Mouse (Mus musculus) heart, embryonic 16.5 days (tissue): Measurements from ENCODE around the gene Hist1h3f. TPM values are rescaled to one million over a fixed set of nuclear protein-coding genes. Genes with fewer than 3 reads are reported as not detected.
"Not testable (repeated sequence)": the region's sequence is repeated elsewhere in the genome, so short reads cannot be mapped to it uniquely, and the experiment has no call there.

ENCODE experiments used
- ATAC-seq: fragments of 200-750 bp; cut with Nextera tagmentation; replicated peaks from 2 replicates; pipeline ENCODE4 v1.8.0; 2017; ENCODE audit warnings: moderate number of reproducible peaks; ENCODE audit not compliant: insufficient read depth, low FRiP score; ENCODE audit errors: extremely low read depth
- H3K27ac ChIP-seq: fragments of 300-500 bp; sonication (generic); 2 replicates; pipeline ENCODE4 v1.5.1; 2014; ENCODE audit warnings: mild to moderate bottlenecking, low read length, control low read depth, moderate library complexity
- H3K27me3 ChIP-seq: fragments of 300-500 bp; sonication (generic); 2 replicates; pipeline ENCODE4 v1.6.1; 2014; ENCODE audit warnings: low read length, mixed read lengths; ENCODE audit not compliant: control insufficient read depth, insufficient read depth
- H3K36me3 ChIP-seq: fragments of 300-500 bp; sonication (generic); 2 replicates; pipeline ENCODE4 v1.6.1; 2014; ENCODE audit not compliant: control insufficient read depth, insufficient read depth
- H3K4me1 ChIP-seq: fragments of 300-500 bp; sonication (generic); 2 replicates; pipeline ENCODE4 v1.6.1; 2014; ENCODE audit warnings: low read length, mixed read lengths; ENCODE audit not compliant: control insufficient read depth, insufficient read depth
- H3K4me2 ChIP-seq: fragments of 300-500 bp; sonication (generic); 2 replicates; pipeline ENCODE4 v1.6.1; 2014; ENCODE audit warnings: low read depth, mild to moderate bottlenecking, control low read depth, low read length
- H3K4me3 ChIP-seq: fragments of 300-500 bp; sonication (generic); 2 replicates; pipeline ENCODE4 v1.5.1; 2014; ENCODE audit warnings: mild to moderate bottlenecking, control low read depth, low read length
- H3K9ac ChIP-seq: fragments of 300-500 bp; sonication (generic); 2 replicates; pipeline ENCODE4 v1.6.1; 2014; ENCODE audit warnings: low read length, control low read depth
- H3K9me3 ChIP-seq: fragments of 300-500 bp; sonication (generic); replicated peaks from 2 replicates; pipeline ENCODE4 v1.6.1; 2016; ENCODE audit warnings: low read length; ENCODE audit not compliant: control insufficient read depth
- WGBS: fragments of 180-500 bp; shearing (Covaris S2); extraction: QIAGEN DNeasy Blood & Tissue Kit; methylation state at CpG from one replicate; pipeline ENCODE4 v1.1.7; 2014; 5-methylcytosine and 5-hydroxymethylcytosine counted together
- polyA plus RNA-seq: library from polyadenylated mRNA; unstranded; fragments of >200 nt; fragmentation: Nextera tagmentation; extraction: Ambion mirVana; gene quantifications from 2 replicates; pipeline ENCODE4 v1.2.1, GENCODE M21; 2015

Hist1h3f gene
- polyA plus RNA-seq, 1 experiment from 2014 or later: 0.20 TPM

DNA sequence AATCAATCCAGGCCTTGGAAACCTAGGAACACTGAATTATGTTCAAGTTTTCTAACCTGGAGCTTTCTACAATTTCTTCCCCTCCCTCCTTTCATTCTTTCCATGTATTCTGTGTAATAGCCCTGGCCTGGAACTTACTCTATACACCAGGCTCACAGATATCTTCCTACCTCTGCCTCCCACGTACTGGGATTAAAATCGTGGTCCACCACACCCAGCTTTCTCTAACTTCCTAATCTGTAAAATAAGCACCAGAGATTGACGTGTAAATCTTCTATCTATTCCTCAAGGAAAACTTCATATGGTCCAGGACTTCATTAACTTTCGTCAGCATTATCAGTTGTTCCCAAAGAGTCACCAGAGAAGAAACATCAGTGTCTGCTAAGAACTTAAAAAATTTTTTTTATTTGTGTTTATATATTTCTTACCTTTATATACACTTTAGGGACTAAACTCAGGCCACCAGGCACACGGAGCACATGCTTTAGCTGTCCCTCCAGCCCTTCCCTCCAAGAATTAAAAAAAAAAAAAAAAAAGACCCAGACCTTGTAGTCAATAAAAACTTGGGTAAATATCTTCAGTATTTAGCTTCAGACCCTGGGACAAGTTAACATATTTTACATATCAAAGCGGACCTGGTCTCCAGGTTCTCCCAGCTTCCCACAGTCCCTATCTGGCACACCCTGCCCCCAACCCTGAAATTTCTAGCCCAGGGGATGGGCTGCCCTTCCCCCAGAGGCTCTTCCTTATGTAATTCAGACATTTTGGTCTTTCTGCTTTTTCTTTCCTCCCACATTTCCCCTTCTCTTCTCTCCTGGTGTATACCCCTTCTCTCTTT lies 38.6 kb downstream of the Hist1h3f start:
- no peak for ATAC-seq
- Histone ChIP-seq H3K27me3 (no peaks in the 10 kb centered on the region), H3K4me1 (peaks cover 13% of the 10 kb centered on the region), H3K27ac (peak overlapping the region; percentile 82), H3K36me3 (no peaks in the 10 kb centered on the region), H3K9ac (peak overlapping the region; percentile 75), H3K4me2 (peak overlapping the region; percentile 88), H3K9me3 (no peaks in the 10 kb centered on the region), H3K4me3 (peak overlapping the region; percentile 57)
- WGBS: 19% methylated on average over 6 of the region's 6 CpGs

DNA sequence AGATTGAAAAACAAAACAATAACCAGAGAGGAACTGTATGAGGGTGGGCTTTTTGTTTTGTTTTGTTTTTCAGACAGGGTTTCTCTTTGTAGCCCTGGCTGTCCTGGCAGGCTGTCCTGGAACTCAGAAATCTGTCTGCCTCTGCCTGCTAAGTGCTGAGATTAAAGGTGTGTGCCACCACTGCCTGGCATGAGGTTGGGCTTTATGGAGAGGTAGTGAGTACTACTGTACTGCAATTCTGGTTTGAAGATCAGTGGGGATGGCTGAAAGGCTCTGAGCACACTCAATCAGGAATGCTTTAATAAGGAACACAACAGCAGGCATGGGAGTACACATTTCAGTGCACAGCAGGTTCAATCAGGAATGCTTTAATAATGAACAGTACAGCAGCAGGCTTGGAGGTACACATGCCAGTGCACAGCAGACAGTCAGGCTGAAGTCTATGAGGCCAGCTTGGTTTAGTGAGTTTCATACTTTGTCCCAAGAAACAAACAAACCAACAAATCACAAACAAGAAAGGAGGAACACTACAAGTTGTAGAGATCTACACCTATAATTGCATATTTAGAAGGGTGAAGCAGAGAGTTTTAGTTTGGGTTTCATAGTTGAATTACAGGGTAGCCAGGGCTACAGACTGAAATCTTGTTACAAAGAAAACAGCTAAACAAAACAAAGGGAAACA lies 39.7 kb downstream of the Hist1h3f start:
- Histone ChIP-seq H3K9ac (no peak overlapping the region), H3K4me3 (no peak overlapping the region), H3K4me1 (peaks cover 13% of the 10 kb centered on the region), H3K4me2 (no peak overlapping the region), H3K27me3 (no peaks in the 10 kb centered on the region), H3K9me3 (no peaks in the 10 kb centered on the region), H3K36me3 (no peaks in the 10 kb centered on the region), H3K27ac (peak overlapping the region; percentile 0; the same call in 1 of the 2 replicates)
- ATAC-seq: no peak

DNA sequence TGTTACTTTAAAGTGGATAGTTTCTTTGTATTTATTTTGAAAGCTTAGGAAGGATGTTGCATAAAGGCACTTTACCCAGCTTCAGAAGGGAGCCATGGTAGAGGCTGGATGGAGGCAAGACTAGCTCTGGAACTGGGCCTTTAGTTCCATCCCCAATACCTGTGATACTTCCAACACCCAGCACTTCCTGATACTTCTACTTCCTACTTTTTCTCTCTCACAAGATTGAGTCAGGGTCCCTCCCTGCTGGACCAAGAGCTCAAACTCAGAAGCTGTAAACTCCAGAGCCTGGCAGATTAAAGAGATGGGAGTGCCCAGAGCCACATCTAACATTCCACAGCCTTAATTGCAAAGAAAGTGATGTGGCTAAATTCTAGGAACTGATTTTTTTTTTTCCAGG lies 40.5 kb downstream of the Hist1h3f start:
- no peaks in the 10 kb centered on the region for H3K9me3 ChIP-seq
- H3K9ac ChIP-seq: peak overlapping the region; percentile 83
- no peaks in the 10 kb centered on the region for H3K27me3 ChIP-seq
- ATAC-seq: no peak
- H3K36me3 ChIP-seq: no peaks in the 10 kb centered on the region
- H3K27ac ChIP-seq: peak overlapping the region; percentile 98
- H3K4me2 ChIP-seq: peak overlapping the region; percentile 91
- peak overlapping the region; percentile 62 for H3K4me3 ChIP-seq
- peaks cover 13% of the 10 kb centered on the region for H3K4me1 ChIP-seq

DNA sequence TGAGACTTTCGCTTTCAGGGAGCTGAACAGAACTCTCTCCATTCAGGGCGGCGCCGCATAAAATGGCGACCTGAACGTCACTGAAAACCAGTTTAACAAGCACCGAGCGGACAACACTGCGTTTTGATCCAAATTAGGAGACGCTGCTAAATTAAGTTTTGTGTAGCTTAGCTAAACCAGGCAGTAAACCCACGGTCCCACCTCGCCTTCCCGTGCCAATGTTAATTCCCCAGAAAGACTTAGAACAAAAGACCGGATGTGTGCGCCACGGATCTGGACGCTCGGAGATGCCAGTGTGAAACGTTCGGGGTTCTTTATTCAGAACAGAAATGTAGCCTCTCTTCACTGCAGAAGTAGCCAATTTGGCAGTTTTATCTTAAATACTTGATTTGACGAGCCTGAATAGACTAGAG lies 41.2 kb downstream of the Hist1h3f start:
- Histone ChIP-seq H3K9me3 (no peaks in the 10 kb centered on the region), H3K9ac (peak overlapping the region; percentile 83), H3K4me1 (peaks cover 13% of the 10 kb centered on the region), H3K4me3 (peak overlapping the region; percentile 62), H3K36me3 (no peaks in the 10 kb centered on the region), H3K27me3 (no peaks in the 10 kb centered on the region), H3K4me2 (peak overlapping the region; percentile 91), H3K27ac (peak overlapping the region; percentile 98)
- ATAC-seq: no peak
- under 1% methylated on average over 21 of the region's 21 CpGs for WGBS

DNA sequence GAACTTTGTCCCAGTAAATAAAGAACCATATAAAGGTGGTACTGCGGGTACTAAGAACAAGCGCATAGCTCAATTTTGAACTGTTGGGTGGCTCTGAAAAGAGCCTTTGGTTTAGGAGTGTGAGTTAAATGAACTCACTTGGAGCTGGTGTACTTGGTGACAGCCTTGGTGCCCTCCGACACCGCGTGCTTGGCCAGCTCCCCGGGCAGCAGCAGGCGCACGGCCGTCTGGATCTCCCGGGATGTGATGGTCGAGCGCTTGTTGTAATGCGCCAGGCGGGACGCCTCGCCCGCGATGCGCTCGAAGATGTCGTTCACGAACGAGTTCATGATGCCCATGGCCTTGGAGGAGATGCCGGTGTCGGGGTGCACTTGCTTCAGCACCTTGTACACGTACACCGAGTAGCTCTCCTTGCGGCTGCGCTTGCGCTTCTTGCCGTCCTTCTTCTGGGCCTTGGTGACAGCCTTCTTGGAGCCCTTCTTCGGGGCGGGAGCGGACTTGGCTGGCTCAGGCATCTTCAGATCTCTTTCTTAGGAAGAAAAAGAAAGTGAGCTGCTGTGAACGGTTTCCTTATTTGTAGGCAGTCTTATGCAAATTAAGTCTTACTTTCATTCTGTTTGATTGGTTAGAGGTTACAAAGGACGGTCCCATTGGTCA lies 41.7 kb downstream of the Hist1h3f start:
- peak; percentile 84 for ATAC-seq
- Histone ChIP-seq H3K4me3 (peak overlapping the region; percentile 62), H3K4me2 (peak overlapping the region; percentile 91), H3K27ac (peak overlapping the region; percentile 98), H3K9ac (peak overlapping the region; percentile 83), H3K4me1 (peaks cover 13% of the 10 kb centered on the region)
- H3K27me3 ChIP-seq, H3K9me3 ChIP-seq, H3K36me3 ChIP-seq: not testable (repeated sequence)
- 0% methylated on average over 25 of the region's 36 CpGs for WGBS

DNA sequence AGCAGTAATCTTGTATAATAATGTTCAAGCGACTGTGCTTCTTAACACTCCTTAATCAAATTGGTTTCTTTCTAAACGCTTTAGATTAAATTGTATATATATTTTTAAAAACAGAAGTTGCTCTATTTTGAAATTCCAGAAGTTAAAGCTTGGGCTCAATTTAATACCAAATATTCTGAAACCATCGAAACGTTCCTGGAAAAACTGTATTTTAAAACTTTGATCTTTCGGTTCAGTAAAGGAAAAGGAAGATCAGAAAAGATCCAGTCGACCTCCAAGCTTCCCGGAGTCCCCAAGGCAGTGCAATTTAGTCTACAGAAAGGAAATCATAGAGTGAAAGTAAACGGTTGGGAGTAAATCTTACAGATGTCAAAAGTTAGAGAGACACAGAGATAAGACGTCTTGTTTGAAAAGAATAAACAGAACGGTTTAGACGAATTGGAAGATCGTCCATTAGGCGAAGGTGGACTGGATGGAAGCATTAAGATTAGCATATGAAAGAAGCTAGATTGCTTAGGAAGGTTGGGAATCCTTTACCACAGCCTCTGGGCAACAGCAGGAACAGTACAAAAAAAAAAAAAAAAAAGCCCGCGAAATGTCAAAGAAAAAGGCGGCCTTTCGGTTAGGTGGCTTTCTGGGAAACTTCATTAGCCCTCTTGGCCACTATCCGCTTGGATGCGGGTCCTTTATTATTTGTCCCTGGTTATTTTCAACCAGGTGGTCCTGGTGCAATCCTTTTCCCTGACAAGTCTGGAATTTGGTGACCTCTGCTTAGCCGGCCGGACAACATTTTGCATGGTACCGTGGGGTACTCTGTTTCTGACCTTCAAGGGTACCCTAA lies 42.5 kb downstream of the Hist1h3f start:
- Histone ChIP-seq H3K4me1 (peaks cover 13% of the 10 kb centered on the region), H3K36me3 (no peaks in the 10 kb centered on the region), H3K4me2 (peak overlapping the region; percentile 84), H3K27me3 (no peaks in the 10 kb centered on the region), H3K4me3 (peak overlapping the region; percentile 62), H3K9ac (peak overlapping the region; percentile 73), H3K27ac (peak overlapping the region; percentile 92), H3K9me3 (no peaks in the 10 kb centered on the region)
- WGBS: 3% methylated on average over 22 of the region's 22 CpGs
- no peak for ATAC-seq

DNA sequence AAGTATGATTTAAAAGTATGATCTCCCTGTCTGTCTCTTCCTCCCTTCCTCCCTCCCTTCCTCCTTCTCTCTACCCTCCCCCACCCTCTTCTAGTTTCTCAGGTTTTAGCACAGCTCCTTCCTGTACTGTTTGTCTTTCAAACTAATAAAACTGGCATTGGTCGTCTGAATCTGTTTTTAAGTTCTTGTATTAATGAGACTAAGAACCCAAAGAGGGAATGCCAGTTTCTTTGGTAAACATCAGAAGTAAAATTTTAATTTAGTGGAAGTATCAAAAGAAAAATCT lies 43.0 kb downstream of the Hist1h3f start:
- Histone ChIP-seq H3K27ac (peak overlapping the region; percentile 92), H3K4me1 (peaks cover 12% of the 10 kb centered on the region), H3K9me3 (no peaks in the 10 kb centered on the region), H3K4me3 (peak overlapping the region; percentile 53), H3K9ac (peak overlapping the region; percentile 73), H3K36me3 (no peaks in the 10 kb centered on the region), H3K27me3 (no peaks in the 10 kb centered on the region), H3K4me2 (peak overlapping the region; percentile 84)
- no peak for ATAC-seq
- 14% methylated on average over 1 of the region's 1 CpGs for WGBS

DNA sequence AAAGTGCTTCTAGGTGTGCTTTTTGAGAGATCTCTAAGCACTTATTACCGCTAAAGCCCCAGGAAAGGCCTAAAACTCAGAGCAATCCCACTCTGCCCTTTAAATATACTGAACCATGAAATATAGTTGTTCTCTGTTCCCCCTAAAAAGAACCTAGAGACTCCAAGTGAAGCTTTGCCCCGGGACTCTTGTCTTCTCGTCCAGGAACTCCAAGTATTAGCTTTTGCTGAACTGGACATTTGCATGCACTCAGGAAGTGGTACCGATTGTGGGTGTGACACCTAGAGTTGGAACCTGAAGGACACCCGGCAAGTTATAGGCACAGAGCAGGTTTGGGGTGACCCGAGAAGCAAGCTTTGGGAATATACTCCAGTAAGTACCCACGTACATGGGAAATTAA lies 47.4 kb downstream of the Hist1h3f start:
- H3K4me1 ChIP-seq: peaks cover 8% of the 10 kb centered on the region; the same call in 1 of the 2 replicates
- no peak overlapping the region for H3K27ac ChIP-seq
- H3K4me2 ChIP-seq: no peak overlapping the region
- H3K4me3 ChIP-seq: no peak overlapping the region
- H3K9me3 ChIP-seq: no peaks in the 10 kb centered on the region
- no peak overlapping the region for H3K9ac ChIP-seq
- ATAC-seq: no peak
- H3K36me3 ChIP-seq: no peaks in the 10 kb centered on the region
- 86% methylated on average over 7 of the region's 7 CpGs for WGBS
- H3K27me3 ChIP-seq: no peaks in the 10 kb centered on the region
